Mouse (Mus musculus): ENCODE data around the gene Mpp3. TPM values are rescaled to one million over a fixed set of nuclear protein-coding genes. Genes with fewer than 3 reads are reported as not detected.

Mpp3 gene
- polyA plus RNA-seq, 1 experiment from 2014 or later: 2.7 TPM

- Histone ChIP-seq H3K4me1 (ENCODE audit: control insufficient read depth, insufficient read depth, low read length) (no peaks in the 10 kb centered on the region), H3K4me2 (no peak overlapping the region), H3K4me3 (ENCODE audit: low read depth, low read length) (no peak overlapping the region), H3K27me3 (ENCODE audit: control insufficient read depth, insufficient read depth, low read length) (no peaks in the 10 kb centered on the region), H3K9me3 (replicated peaks; ENCODE audit: control insufficient read depth, low read length) (0 out of 2 replicates have a peak, but pooled peaks cover 2% of the 10 kb centered on the region), H3K36me3 (ENCODE audit: control insufficient read depth, insufficient read depth, low read length) (no peaks in the 10 kb centered on the region; the same call in 1 of the 2 replicates), H3K9ac (ENCODE audit: low read depth, low read length) (no peak overlapping the region), H3K27ac (ENCODE audit: low read depth, low read length) (no peak overlapping the region)
- ATAC-seq (replicated peaks; ENCODE audit: insufficient number of reproducible peaks, low FRiP score, low TSS enrichment): no peak
- WGBS (ENCODE audit: insufficient replicate concordance): 85% methylated on average over 8 of the region's 8 CpGs
Observed at GRCm38 (mm10) chr11:102004251-102004650, 24.0 kb downstream of the Mpp3 start.

- 0 out of 2 replicates have a peak overlapping the region, but pooled peaks have one; percentile 22 for H3K9ac ChIP-seq (ENCODE audit: low read depth, low read length)
- no peak overlapping the region for H3K4me3 ChIP-seq (ENCODE audit: low read depth, low read length)
- 0 out of 2 replicates have a peak overlapping the region, but pooled peaks have one; percentile 29 for H3K27ac ChIP-seq (ENCODE audit: low read depth, low read length)
- no peaks in the 10 kb centered on the region for H3K27me3 ChIP-seq (ENCODE audit: control insufficient read depth, insufficient read depth, low read length)
- no peaks in the 10 kb centered on the region; the same call in 1 of the 2 replicates for H3K36me3 ChIP-seq (ENCODE audit: control insufficient read depth, insufficient read depth, low read length)
- 0 out of 2 replicates have a peak, but pooled peaks cover 2% of the 10 kb centered on the region for H3K9me3 ChIP-seq (replicated peaks; ENCODE audit: control insufficient read depth, low read length)
- no peak overlapping the region for H3K4me2 ChIP-seq
- WGBS (ENCODE audit: insufficient replicate concordance): 52% methylated on average over 4 of the region's 4 CpGs
- peaks cover 3% of the 10 kb centered on the region; the same call in 1 of the 2 replicates for H3K4me1 ChIP-seq (ENCODE audit: control insufficient read depth, insufficient read depth, low read length)
- no peak for ATAC-seq (replicated peaks; ENCODE audit: insufficient number of reproducible peaks, low FRiP score, low TSS enrichment)
Observed at GRCm38 (mm10) chr11:101999466-101999865, 28.8 kb downstream of the Mpp3 start.

DNA sequence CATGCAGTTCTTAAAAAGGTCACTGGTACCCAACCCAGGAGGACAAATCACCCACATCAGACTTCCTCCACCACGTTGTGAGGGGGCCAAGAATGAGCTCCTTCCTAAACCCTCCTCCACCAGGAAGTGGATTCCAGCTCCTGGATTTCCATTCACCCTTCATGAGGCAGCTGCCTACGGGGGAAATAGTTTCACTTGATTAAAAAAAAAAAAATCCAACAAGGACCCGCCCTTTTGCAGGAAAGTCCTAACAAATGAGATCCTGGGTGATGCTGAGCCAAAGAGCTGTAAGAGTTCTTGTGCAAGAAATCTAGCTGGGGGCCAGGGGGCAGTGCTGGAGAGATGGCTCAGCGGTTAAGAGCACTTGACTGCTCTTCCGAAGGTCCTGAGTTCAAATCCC is 30.0 kb downstream of the Mpp3 start:
- WGBS (ENCODE audit: insufficient replicate concordance): 45% methylated on average over 5 of the region's 5 CpGs
- no peaks in the 10 kb centered on the region for H3K27me3 ChIP-seq (ENCODE audit: control insufficient read depth, insufficient read depth, low read length)
- H3K4me1 ChIP-seq (ENCODE audit: control insufficient read depth, insufficient read depth, low read length): peaks cover 9% of the 10 kb centered on the region; the same call in 1 of the 2 replicates
- ATAC-seq (replicated peaks; ENCODE audit: insufficient number of reproducible peaks, low FRiP score, low TSS enrichment): no peak
- H3K9ac ChIP-seq (ENCODE audit: low read depth, low read length): no peak overlapping the region
- H3K9me3 ChIP-seq (replicated peaks; ENCODE audit: control insufficient read depth, low read length): no peaks in the 10 kb centered on the region
- H3K36me3 ChIP-seq (ENCODE audit: control insufficient read depth, insufficient read depth, low read length): no peaks in the 10 kb centered on the region
- no peak overlapping the region for H3K4me2 ChIP-seq
- H3K27ac ChIP-seq (ENCODE audit: low read depth, low read length): no peak overlapping the region
- H3K4me3 ChIP-seq (ENCODE audit: low read depth, low read length): no peak overlapping the region

DNA sequence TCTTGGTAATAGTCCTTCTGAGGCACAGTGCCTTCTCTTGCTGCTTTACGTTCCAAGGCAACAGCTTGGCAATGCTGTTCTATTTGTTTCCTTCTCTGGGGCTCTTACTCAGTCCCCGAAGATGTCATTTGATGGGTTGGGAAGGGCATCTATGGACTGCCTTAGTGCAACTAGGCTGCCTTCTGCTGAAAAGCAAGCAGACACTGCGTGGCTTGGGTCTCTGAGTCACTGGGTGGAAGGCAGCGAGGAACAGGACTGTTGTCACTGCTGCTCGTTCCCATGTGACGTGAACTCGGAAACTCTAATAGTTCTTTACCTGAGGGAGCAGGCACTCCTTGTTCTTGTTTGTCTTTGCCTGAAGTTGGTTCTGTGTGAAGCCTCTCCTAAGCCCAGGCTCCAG is 32.3 kb downstream of the Mpp3 start:
- H3K4me1 ChIP-seq (ENCODE audit: control insufficient read depth, insufficient read depth, low read length): peaks cover 9% of the 10 kb centered on the region; the same call in 1 of the 2 replicates
- no peaks in the 10 kb centered on the region for H3K9me3 ChIP-seq (replicated peaks; ENCODE audit: control insufficient read depth, low read length)
- no peak overlapping the region for H3K9ac ChIP-seq (ENCODE audit: low read depth, low read length)
- no peaks in the 10 kb centered on the region for H3K36me3 ChIP-seq (ENCODE audit: control insufficient read depth, insufficient read depth, low read length)
- no peaks in the 10 kb centered on the region for H3K27me3 ChIP-seq (ENCODE audit: control insufficient read depth, insufficient read depth, low read length)
- WGBS (ENCODE audit: insufficient replicate concordance): 77% methylated on average over 7 of the region's 7 CpGs
- H3K27ac ChIP-seq (ENCODE audit: low read depth, low read length): no peak overlapping the region
- no peak overlapping the region for H3K4me3 ChIP-seq (ENCODE audit: low read depth, low read length)
- no peak overlapping the region for H3K4me2 ChIP-seq
- ATAC-seq (replicated peaks; ENCODE audit: insufficient number of reproducible peaks, low FRiP score, low TSS enrichment): no peak

- WGBS (ENCODE audit: insufficient replicate concordance): 39% methylated on average over 8 of the region's 8 CpGs
- Histone ChIP-seq H3K9ac (ENCODE audit: low read depth, low read length) (no peak overlapping the region), H3K27me3 (ENCODE audit: control insufficient read depth, insufficient read depth, low read length) (no peaks in the 10 kb centered on the region), H3K27ac (ENCODE audit: low read depth, low read length) (no peak overlapping the region), H3K4me3 (ENCODE audit: low read depth, low read length) (no peak overlapping the region), H3K4me2 (no peak overlapping the region), H3K4me1 (ENCODE audit: control insufficient read depth, insufficient read depth, low read length) (peaks cover 8% of the 10 kb centered on the region; the same call in 1 of the 2 replicates), H3K9me3 (replicated peaks; ENCODE audit: control insufficient read depth, low read length) (no peaks in the 10 kb centered on the region), H3K36me3 (ENCODE audit: control insufficient read depth, insufficient read depth, low read length) (no peaks in the 10 kb centered on the region)
- ATAC-seq (replicated peaks; ENCODE audit: insufficient number of reproducible peaks, low FRiP score, low TSS enrichment): no peak
Observed at GRCm38 (mm10) chr11:101994100-101994499, 34.2 kb downstream of the Mpp3 start.

GRCm38 (mm10) chr11:101992411-101992810 is 35.9 kb downstream of the Mpp3 start:
- no peaks in the 10 kb centered on the region for H3K9me3 ChIP-seq (replicated peaks; ENCODE audit: control insufficient read depth, low read length)
- H3K36me3 ChIP-seq (ENCODE audit: control insufficient read depth, insufficient read depth, low read length): no peaks in the 10 kb centered on the region
- H3K4me3 ChIP-seq (ENCODE audit: low read depth, low read length): no peak overlapping the region
- H3K27ac ChIP-seq (ENCODE audit: low read depth, low read length): no peak overlapping the region
- 0 out of 2 replicates have a peak, but pooled peaks cover 6% of the 10 kb centered on the region for H3K4me1 ChIP-seq (ENCODE audit: control insufficient read depth, insufficient read depth, low read length)
- no peak for ATAC-seq (replicated peaks; ENCODE audit: insufficient number of reproducible peaks, low FRiP score, low TSS enrichment)
- 83% methylated on average over 7 of the region's 7 CpGs for WGBS (ENCODE audit: insufficient replicate concordance)
- H3K27me3 ChIP-seq (ENCODE audit: control insufficient read depth, insufficient read depth, low read length): no peaks in the 10 kb centered on the region
- no peak overlapping the region for H3K4me2 ChIP-seq
- H3K9ac ChIP-seq (ENCODE audit: low read depth, low read length): no peak overlapping the region

- H3K4me1 ChIP-seq (ENCODE audit: control insufficient read depth, insufficient read depth, low read length): 0 out of 2 replicates have a peak, but pooled peaks cover 6% of the 10 kb centered on the region
- ATAC-seq (replicated peaks; ENCODE audit: insufficient number of reproducible peaks, low FRiP score, low TSS enrichment): no peak
- no peaks in the 10 kb centered on the region for H3K27me3 ChIP-seq (ENCODE audit: control insufficient read depth, insufficient read depth, low read length)
- no peak overlapping the region for H3K27ac ChIP-seq (ENCODE audit: low read depth, low read length)
- no peaks in the 10 kb centered on the region for H3K9me3 ChIP-seq (replicated peaks; ENCODE audit: control insufficient read depth, low read length)
- WGBS (ENCODE audit: insufficient replicate concordance): 68% methylated on average over 3 of the region's 3 CpGs
- H3K4me3 ChIP-seq (ENCODE audit: low read depth, low read length): no peak overlapping the region
- H3K9ac ChIP-seq (ENCODE audit: low read depth, low read length): no peak overlapping the region
- no peaks in the 10 kb centered on the region for H3K36me3 ChIP-seq (ENCODE audit: control insufficient read depth, insufficient read depth, low read length)
- no peak overlapping the region for H3K4me2 ChIP-seq
Observed at GRCm38 (mm10) chr11:101991813-101992212, 36.4 kb downstream of the Mpp3 start.

DNA sequence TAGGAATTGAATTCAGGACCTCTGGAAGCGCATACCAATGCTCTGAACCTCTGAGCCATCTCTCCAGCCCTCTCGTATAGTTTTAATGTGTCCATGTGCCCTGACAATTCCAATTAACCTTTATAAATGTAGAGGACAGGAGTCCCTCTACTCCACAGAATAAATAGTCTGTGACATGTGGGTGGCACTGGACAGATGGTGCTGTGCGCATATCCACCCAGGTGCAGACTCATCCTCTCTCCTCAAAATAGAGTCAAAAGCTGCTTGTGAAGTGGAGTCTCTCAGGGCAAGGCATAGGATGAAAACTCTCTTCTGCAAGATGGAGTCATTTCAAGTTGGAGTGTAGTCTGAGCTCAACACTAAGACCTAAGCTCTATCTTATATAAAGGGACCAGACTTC is 38.0 kb downstream of the Mpp3 start:
- H3K9me3 ChIP-seq (replicated peaks; ENCODE audit: control insufficient read depth, low read length): no peaks in the 10 kb centered on the region
- no peak overlapping the region for H3K4me2 ChIP-seq
- no peaks in the 10 kb centered on the region for H3K36me3 ChIP-seq (ENCODE audit: control insufficient read depth, insufficient read depth, low read length)
- 82% methylated on average over 3 of the region's 3 CpGs for WGBS (ENCODE audit: insufficient replicate concordance)
- no peak overlapping the region for H3K27ac ChIP-seq (ENCODE audit: low read depth, low read length)
- 0 out of 2 replicates have a peak, but pooled peaks cover 6% of the 10 kb centered on the region for H3K4me1 ChIP-seq (ENCODE audit: control insufficient read depth, insufficient read depth, low read length)
- ATAC-seq (replicated peaks; ENCODE audit: insufficient number of reproducible peaks, low FRiP score, low TSS enrichment): no peak
- no peak overlapping the region for H3K9ac ChIP-seq (ENCODE audit: low read depth, low read length)
- no peak overlapping the region for H3K4me3 ChIP-seq (ENCODE audit: low read depth, low read length)
- H3K27me3 ChIP-seq (ENCODE audit: control insufficient read depth, insufficient read depth, low read length): no peaks in the 10 kb centered on the region

DNA sequence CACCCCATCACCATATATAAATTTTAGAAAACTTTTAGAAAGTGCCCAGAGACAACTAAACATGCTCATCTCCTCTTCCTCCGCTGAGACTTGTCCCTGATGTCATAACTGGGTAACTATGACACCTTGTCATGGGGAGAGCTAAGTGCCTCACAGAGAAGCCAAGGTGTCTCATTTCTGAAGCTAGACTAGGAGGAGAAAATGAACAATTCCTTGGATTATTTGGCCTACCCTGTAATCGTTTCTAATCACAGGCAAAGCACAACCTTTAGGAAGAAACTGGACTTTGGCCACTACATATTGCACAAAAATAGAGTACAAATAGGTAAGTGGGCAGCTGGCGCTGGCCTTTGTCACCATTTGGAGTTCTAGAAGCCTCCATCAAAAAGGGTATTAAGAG is 41.3 kb downstream of the Mpp3 start, which contains the start of gene Dusp3:
Gene Dusp3 (minus strand): TSS at position 101 of the 400 bp plus-strand sequence.
- ATAC-seq (replicated peaks; ENCODE audit: insufficient number of reproducible peaks, low FRiP score, low TSS enrichment): no peak
- H3K9me3 ChIP-seq (replicated peaks; ENCODE audit: control insufficient read depth, low read length): no peaks in the 10 kb centered on the region
- no peaks in the 10 kb centered on the region for H3K36me3 ChIP-seq (ENCODE audit: control insufficient read depth, insufficient read depth, low read length)
- H3K27ac ChIP-seq (ENCODE audit: low read depth, low read length): no peak within 1 kb of the TSS
- 75% methylated on average over 3 of the region's 3 CpGs for WGBS (ENCODE audit: insufficient replicate concordance)
- no peak within 1 kb of the TSS for H3K4me3 ChIP-seq (ENCODE audit: low read depth, low read length)
- H3K27me3 ChIP-seq (ENCODE audit: control insufficient read depth, insufficient read depth, low read length): no peaks in the 10 kb centered on the region
- H3K9ac ChIP-seq (ENCODE audit: low read depth, low read length): no peak within 1 kb of the TSS
- peaks cover 18% of the 10 kb centered on the region for H3K4me1 ChIP-seq (ENCODE audit: control insufficient read depth, insufficient read depth, low read length)
- H3K4me2 ChIP-seq: no peak within 1 kb of the TSS

Data from heart, embryonic 11.5 days (tissue).